Mouse (Mus musculus) MEL-GATA-1-ER (cell line): ENCODE results near the gene Dnajb1.

ENCODE experiments used
- DNase-seq: peaks from one replicate; pipeline ENCODE4 v3.0.0-alpha.2; 2012; ENCODE audit warnings: low read depth; ENCODE audit errors: extremely low read depth

Dnajb1 gene

GRCm38 (mm10) chr8:83654725-83655124 lies 46.7 kb downstream of the Dnajb1 start:
- DNase-seq: no peak

- no peak for DNase-seq
Measured at GRCm38 (mm10) chr8:83656043-83656442, 48.0 kb downstream of the Dnajb1 start.

- DNase-seq: no peak
Measured at GRCm38 (mm10) chr8:83656484-83657246, 48.7 kb downstream of the Dnajb1 start.

GRCm38 (mm10) chr8:83660545-83660944 lies 52.6 kb downstream of the Dnajb1 start:
- DNase-seq: no peak

GRCm38 (mm10) chr8:83660995-83661680 lies 53.1 kb downstream of the Dnajb1 start:
- DNase-seq: no peak
